Mouse (Mus musculus): ENCODE data around the gene Kcnj5. TPM values are rescaled to one million over a fixed set of nuclear protein-coding genes. Genes with fewer than 3 reads are reported as not detected.

Kcnj5 gene
- polyA plus RNA-seq, 1 experiment from 2014 or later: 0.39 TPM

Other genes starting within 250 kb of the Kcnj5 start
- 10.7 and 11.7 TPM in 2 replicates for gene Arhgap32, start 228.2 kb downstream of the Kcnj5 start, polyA plus RNA-seq (2015; fragmentation: Nextera tagmentation; extraction: Ambion mirVana)
- gene Kcnj1, start 28.1 kb upstream of the Kcnj5 start, polyA plus RNA-seq (2015; fragmentation: Nextera tagmentation; extraction: Ambion mirVana): not detected in 2 replicates
- gene Fli1, start 198.5 kb upstream of the Kcnj5 start, polyA plus RNA-seq (2015; fragmentation: Nextera tagmentation; extraction: Ambion mirVana): 8.7 and 9.3 TPM in 2 replicates

All from hindbrain, embryonic 13.5 days (tissue).